Mouse (Mus musculus): ENCODE data around the gene Rad54l. TPM values are rescaled to one million over a fixed set of nuclear protein-coding genes. Genes with fewer than 3 reads are reported as not detected.

Gene Rad54l
- total and polyA plus RNA-seq, 3 experiments = 29.4 to 44.0 TPM; not detected in 1

DNA sequence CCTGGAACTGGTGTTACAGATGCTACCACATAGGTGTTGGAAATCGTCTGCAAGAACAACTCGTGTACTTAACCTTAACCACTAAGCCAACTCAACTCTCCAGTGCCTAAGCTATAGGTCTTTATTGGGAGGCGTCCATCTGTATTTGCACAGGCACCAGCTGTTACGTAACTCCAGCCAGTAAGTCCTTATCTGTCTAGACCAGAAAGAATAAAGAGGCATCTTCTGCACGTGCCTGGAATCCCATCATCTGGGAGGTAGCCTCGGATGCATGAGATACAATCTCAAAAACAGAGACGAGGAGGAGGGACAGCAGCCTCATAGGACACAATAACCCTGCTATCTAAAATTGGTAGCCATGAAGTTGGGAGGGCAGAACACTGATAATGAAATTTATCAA lies 22.5 kb downstream of the Rad54l start (continued):
- TF ChIP-seq ETS1 (IDR thresholded peaks at IDR 0.05; ENCODE audit: low read depth, low read length) (peak; percentile 94), ZKSCAN1 (IDR thresholded peaks at IDR 0.05; ENCODE audit: low read depth, low read length) (no peak), NELFE (IDR thresholded peaks at IDR 0.05; ENCODE audit: low read depth, low read length) (no peak), CHD1 (IDR thresholded peaks at IDR 0.05; ENCODE audit: low read depth, low read length) (no peak), MXI1 (IDR thresholded peaks at IDR 0.05; ENCODE audit: low read depth, low read length) (peak; percentile 45; the same call in 1 of the 2 replicates), MYB (IDR thresholded peaks at IDR 0.05; ENCODE audit: low read depth, low read length) (no peak), ZC3H11A (IDR thresholded peaks at IDR 0.05; ENCODE audit: low read depth, low read length) (no peak), MAX (IDR thresholded peaks at IDR 0.05; ENCODE audit: low read length) (peak; percentile 34; the same call in 1 of the 2 replicates), GATA1 (IDR thresholded peaks at IDR 0.05; ENCODE audit: low read depth, low read length) (peak; percentile 76), TAL1 (IDR thresholded peaks at IDR 0.05; ENCODE audit: low read length) (peak; percentile 92), USF2 (IDR thresholded peaks at IDR 0.05; ENCODE audit: borderline replicate concordance in 1 of 2, insufficient read depth in 1 of 2, low read depth in 1 of 2, low read length in 2 of 2) (no peak), TCF12 (IDR thresholded peaks at IDR 0.05; ENCODE audit: low read depth, low read length) (peak; percentile 92), EP300 (IDR thresholded peaks at IDR 0.05; ENCODE audit: low read depth in 1 of 2, low read length in 2 of 2) (peak; percentile 54 to 80)

DNA sequence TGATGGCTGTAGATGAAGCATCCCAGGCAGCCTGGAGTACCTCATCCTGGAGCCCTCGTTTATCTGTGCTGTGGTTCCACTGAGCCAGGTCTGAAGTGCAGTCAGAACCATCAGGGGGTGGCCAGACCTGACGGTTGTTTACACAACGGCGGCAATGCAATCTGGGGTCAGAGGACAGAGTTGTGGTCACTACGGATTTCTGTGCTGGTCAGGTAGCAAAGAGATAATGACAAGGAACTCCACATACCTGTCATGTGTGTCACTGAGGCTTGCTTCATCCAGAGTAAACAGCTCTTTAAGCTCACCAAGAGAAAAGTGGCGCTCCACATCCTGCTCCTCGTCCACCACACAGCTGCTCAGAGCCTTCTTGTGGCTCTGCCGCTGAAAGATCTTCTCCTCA lies 26.3 kb downstream of the Rad54l start:
- no peak overlapping the region for H3K27ac ChIP-seq (ENCODE audit: control insufficient read depth, low read depth, low read length)

DNA sequence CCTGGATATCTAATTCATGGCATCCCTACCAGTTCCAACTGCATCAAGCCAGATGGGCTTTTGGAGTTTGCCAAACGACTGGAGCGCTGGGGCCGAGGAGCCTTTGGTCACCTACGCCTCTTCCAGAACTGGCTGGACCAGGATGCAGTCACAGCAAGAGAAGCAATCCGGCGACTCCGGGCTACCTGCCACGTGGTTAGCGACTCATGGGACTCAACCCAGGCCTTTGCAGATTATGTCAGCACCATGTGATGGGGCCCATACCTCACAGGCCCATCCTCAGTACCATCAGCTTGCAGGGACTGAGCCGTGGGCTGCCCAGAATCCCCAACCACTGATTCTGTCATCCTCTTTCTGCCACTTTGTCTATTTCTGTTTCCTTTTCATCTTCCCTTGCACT lies 27.2 kb downstream of the Rad54l start:
- H3K9me3 ChIP-seq (replicated peaks; ENCODE audit: insufficient read depth, low read length) = no peaks in the 10 kb centered on the region
- H3K27ac ChIP-seq (ENCODE audit: control insufficient read depth, low read depth, low read length) = no peak overlapping the region
- peaks cover 11 to 24% of the 10 kb centered on the region in 2 experiments for H3K36me3 ChIP-seq (ENCODE audit: control insufficient read depth in 1 of 2, insufficient read depth in 2 of 2, low read length in 2 of 2)
- TF ChIP-seq MAFK (IDR thresholded peaks at IDR 0.05; ENCODE audit: borderline replicate concordance, low read depth, low read length) = no peak
- TF ChIP-seq RAD21 (IDR thresholded peaks at IDR 0.05; ENCODE audit: low read depth, low read length) = no peak
- TF ChIP-seq ETS1 (IDR thresholded peaks at IDR 0.05; ENCODE audit: low read depth, low read length) = no peak
- H3K4me1 ChIP-seq (ENCODE audit: control insufficient read depth in 1 of 2, insufficient read depth in 2 of 2, low read length in 2 of 2) = peaks cover 0 to 8% of the 10 kb centered on the region in 2 experiments; a peak in 2 of 4 replicates
- H3K9ac ChIP-seq (ENCODE audit: control insufficient read depth, low read depth, low read length, poor library complexity, severe bottlenecking) = no peak overlapping the region
- no peaks in the 10 kb centered on the region for H3K79me2 ChIP-seq (ENCODE audit: control insufficient read depth, insufficient read depth, low read length, poor library complexity)
- no peak for DNase-seq (ENCODE audit: low read depth, low spot score)
- no peak overlapping the region for H3K4me3 ChIP-seq (ENCODE audit: control insufficient read depth in 1 of 2, insufficient read depth in 1 of 2, low read depth in 2 of 2, low read length in 2 of 2)
- H3K27me3 ChIP-seq (ENCODE audit: control insufficient read depth in 1 of 2, insufficient read depth in 2 of 2, low read length in 2 of 2) = no peaks in the 10 kb centered on the region

More for the DNA sequence above, 26.3 kb downstream of the Rad54l start:
- peaks cover 0 to 13% of the 10 kb centered on the region in 2 experiments; a peak in 3 of 4 replicates for H3K4me1 ChIP-seq (ENCODE audit: control insufficient read depth in 1 of 2, insufficient read depth in 2 of 2, low read length in 2 of 2)
- H3K4me3 ChIP-seq (ENCODE audit: control insufficient read depth in 1 of 2, insufficient read depth in 1 of 2, low read depth in 2 of 2, low read length in 2 of 2) = no peak overlapping the region
- TF ChIP-seq SMC3 (IDR thresholded peaks at IDR 0.05; ENCODE audit: low read depth, low read length) = no peak
- TF ChIP-seq POLR2AphosphoS2 (IDR thresholded peaks at IDR 0.05; ENCODE audit: low read length) = no peak
- TF ChIP-seq MYB (IDR thresholded peaks at IDR 0.05; ENCODE audit: low read depth, low read length) = no peak
- no peak for TF ChIP-seq UBTF (IDR thresholded peaks at IDR 0.05; ENCODE audit: borderline replicate concordance, insufficient read depth, low read depth, low read length)
- TF ChIP-seq CTCF (IDR thresholded peaks at IDR 0.05 in 2 of 3, conservative IDR thresholded peaks at IDR 0.05 in 1 of 3; ENCODE audit: control insufficient read depth in 1 of 3, insufficient read depth in 1 of 3, low read depth in 2 of 3, low read length in 3 of 3, poor library complexity in 1 of 3, severe bottlenecking in 1 of 3) = no peak
- no peak for TF ChIP-seq MXI1 (IDR thresholded peaks at IDR 0.05; ENCODE audit: low read depth, low read length)
- no peak for TF ChIP-seq RAD21 (IDR thresholded peaks at IDR 0.05; ENCODE audit: low read depth, low read length)
- TF ChIP-seq SIN3A (IDR thresholded peaks at IDR 0.05; ENCODE audit: low read length) = no peak
- no peak for TF ChIP-seq KAT2A (conservative IDR thresholded peaks at IDR 0.05; ENCODE audit: low read depth, low read length)
- TF ChIP-seq MYC (IDR thresholded peaks at IDR 0.05; ENCODE audit: low read depth, low read length) = no peak
- no peak for TF ChIP-seq USF2 (IDR thresholded peaks at IDR 0.05; ENCODE audit: borderline replicate concordance in 1 of 2, insufficient read depth in 1 of 2, low read depth in 1 of 2, low read length in 2 of 2)
- no peak for TF ChIP-seq TBP (IDR thresholded peaks at IDR 0.05; ENCODE audit: low read depth, low read length)
- no peak for TF ChIP-seq CHD2 (IDR thresholded peaks at IDR 0.05; ENCODE audit: low read length)
- no peak for TF ChIP-seq TCF12 (IDR thresholded peaks at IDR 0.05; ENCODE audit: low read depth, low read length)
- DNase-seq (ENCODE audit: low read depth, low spot score) = no peak
- H3K27me3 ChIP-seq (ENCODE audit: control insufficient read depth in 1 of 2, insufficient read depth in 2 of 2, low read length in 2 of 2) = no peaks in the 10 kb centered on the region
- no peak overlapping the region for H3K9ac ChIP-seq (ENCODE audit: control insufficient read depth, low read depth, low read length, poor library complexity, severe bottlenecking)
- peaks cover 12 to 23% of the 10 kb centered on the region in 2 experiments for H3K36me3 ChIP-seq (ENCODE audit: control insufficient read depth in 1 of 2, insufficient read depth in 2 of 2, low read length in 2 of 2)
- H3K9me3 ChIP-seq (replicated peaks; ENCODE audit: insufficient read depth, low read length) = no peaks in the 10 kb centered on the region
- no peaks in the 10 kb centered on the region for H3K79me2 ChIP-seq (ENCODE audit: control insufficient read depth, insufficient read depth, low read length, poor library complexity)

Data from MEL (cell line).